Comparison of ENCODE assay signal across 20 mouse cellular contexts in genomic region chr11:31727289-31727688, GRCm38 (mm10). TPM values are rescaled to one million over a fixed set of nuclear protein-coding genes. Genes with fewer than 3 reads are reported as not detected.
DNase-seq lines count a peak whose midpoint lies in the region; ATAC-seq and TF ChIP-seq lines count a peak whose summit lies in the region.
"Had no signal": no experiment of that assay in that cellular context is flagged by ENCODE, and none has a peak within 500 bp of the region (broad histone marks: within the 10 kb centered on the region; RNA-seq: fewer than 3 reads in every experiment).

No protein-coding gene starts in this region.

- DNase-seq in heart, adult 8-10 months (ENCODE audit: low spot score), result peak; percentile 57
- DNase-seq in heart, postnatal 4 days, result no peak
- DNase-seq in lung, adult 18-20 months, result peak; percentile 32 to 63
- no peak for DNase-seq in lung, postnatal 14 days
- peak; percentile 24 to 64 for DNase-seq in kidney, postnatal 25 days
- DNase-seq in cerebellum, postnatal 4 days (ENCODE audit: low spot score in 2 of 2), result no peak
- DNase-seq: cerebellum, adult 9-10 months; gastrocnemius, postnatal 10 days; liver, postnatal 0 days; midbrain, embryonic 14.5 days; thymus, postnatal 4 days had no signal

- H3K4me2 ChIP-seq in intestine, postnatal 0 days (replicated peaks; ENCODE audit: low read depth), result no peak overlapping the region
- H3K4me2 ChIP-seq: forebrain, embryonic 13.5 days; neural tube, embryonic 13.5 days had no signal

- H3K27ac ChIP-seq in intestine, postnatal 0 days (ENCODE audit: low read depth, low read length), result no peak overlapping the region
- H3K27ac ChIP-seq: forebrain, embryonic 13.5 days; heart, embryonic 10.5 days; hindbrain, postnatal 0 days; limb, embryonic 10.5 days; neural tube, embryonic 13.5 days had no signal

- H3K9ac ChIP-seq in intestine, postnatal 0 days (ENCODE audit: low read depth, low read length), result no peak overlapping the region
- H3K9ac ChIP-seq: forebrain, embryonic 13.5 days; liver, postnatal 0 days; neural tube, embryonic 13.5 days had no signal

- H3K9me3 ChIP-seq in intestine, postnatal 0 days (ENCODE audit: control insufficient read depth), result no peaks in the 10 kb centered on the region
- H3K9me3 ChIP-seq: forebrain, embryonic 13.5 days; heart, embryonic 10.5 days; limb, embryonic 10.5 days; megakaryocyte, embryonic 14.5 days; neural tube, embryonic 13.5 days had no signal

- 65% methylated on average over 8 of the region's 8 CpGs for WGBS in intestine, postnatal 0 days

- no peak for TF ChIP-seq CTCF in intestine, postnatal 0 days (IDR thresholded peaks at IDR 0.05; ENCODE audit: low read depth)

- H3K36me3 ChIP-seq in intestine, postnatal 0 days (ENCODE audit: control insufficient read depth, insufficient read depth), result no peaks in the 10 kb centered on the region
- H3K36me3 ChIP-seq: heart, embryonic 10.5 days; limb, embryonic 10.5 days; neural tube, embryonic 13.5 days had no signal

- H3K4me3 ChIP-seq in intestine, postnatal 0 days (ENCODE audit: low read depth, low read length), result no peak overlapping the region
- H3K4me3 ChIP-seq: forebrain, embryonic 13.5 days; heart, embryonic 10.5 days; left cerebral cortex, adult 2 months; limb, embryonic 10.5 days; neural tube, embryonic 13.5 days had no signal

- no peaks in the 10 kb centered on the region for H3K4me1 ChIP-seq in intestine, postnatal 0 days (replicated peaks; ENCODE audit: control insufficient read depth, insufficient read depth, low read length)

- ATAC-seq in intestine, postnatal 0 days, result no peak
- ATAC-seq: forebrain, embryonic 13.5 days; hindbrain, postnatal 0 days; liver, postnatal 0 days had no signal

- no peaks in the 10 kb centered on the region for H3K27me3 ChIP-seq in intestine, postnatal 0 days (replicated peaks; ENCODE audit: control insufficient read depth, insufficient read depth, low read length)
- H3K27me3 ChIP-seq: CH12.LX; forebrain, embryonic 13.5 days; megakaryocyte, embryonic 14.5 days; neural tube, embryonic 13.5 days had no signal

RNA-seq across cellular contexts. Expression of gene Bod1, which starts 55.6 kb away (rescaled TPM):
- 100 to 1,000 TPM; 135 to 160 (median 146) TPM for total RNA-seq in heart, adult 8-10 months (2022)
- 10 to 100 TPM; 85.1 to 94.5 TPM for total RNA-seq in heart, postnatal 4 days (2021)
- 37.4 and 40.4 TPM in 2 replicates for polyA plus RNA-seq in intestine, postnatal 0 days (2015; fragmentation: Nextera tagmentation; extraction: Ambion mirVana)

Comparison
In these comparisons a context has a peak if more than half of its experiments do, and no peak if none do; other contexts are left out.
1. DNase-seq: peak in heart, adult 8-10 months (single experiment), lung, adult 18-20 months (2 of 2) and kidney, postnatal 25 days (2 of 2); none in heart, postnatal 4 days (single experiment), lung, postnatal 14 days (single experiment) and cerebellum, postnatal 4 days (0 of 2).